Mouse (Mus musculus) retina, postnatal 1 day (tissue): Measurements from ENCODE around the gene Megf11.

Source experiments
- DNase-seq: peaks from one replicate; pipeline ENCODE4 v3.0.0-alpha.2; 2012

The Megf11 gene

DNA sequence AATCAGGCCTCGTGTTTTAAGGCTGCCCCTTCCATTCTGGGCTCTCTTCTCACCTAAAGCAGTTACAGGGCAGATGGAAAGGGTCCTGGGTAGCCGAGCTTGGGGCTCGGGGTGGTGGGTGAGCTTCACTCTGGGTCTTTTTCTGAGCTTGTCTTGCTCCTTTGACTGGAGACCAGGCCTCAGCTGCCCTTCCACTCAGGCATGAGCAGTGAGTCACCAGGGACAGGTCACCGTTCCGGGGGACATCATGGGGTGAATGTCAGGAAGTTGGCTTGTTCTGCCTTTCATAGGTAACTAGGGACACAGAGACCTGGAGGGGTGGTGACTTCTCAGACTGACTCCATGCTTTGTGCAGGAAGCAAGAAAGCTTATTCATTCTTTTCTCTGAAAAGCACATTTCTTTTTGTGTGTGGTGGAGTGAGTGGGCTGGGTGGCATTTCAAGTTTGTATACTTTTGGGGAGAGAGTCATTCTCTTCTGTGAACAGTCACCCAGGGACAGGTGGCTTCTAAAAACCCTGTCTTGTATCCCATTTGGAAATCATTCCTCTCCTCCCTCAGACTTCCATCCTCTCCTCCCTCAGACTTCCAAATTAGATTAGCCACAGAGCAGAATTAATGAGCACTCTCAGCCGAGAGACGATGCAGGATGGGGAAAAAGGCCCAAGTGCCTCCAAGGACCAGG lies 10.0 kb downstream of the Megf11 start:
- no peak for DNase-seq

DNA sequence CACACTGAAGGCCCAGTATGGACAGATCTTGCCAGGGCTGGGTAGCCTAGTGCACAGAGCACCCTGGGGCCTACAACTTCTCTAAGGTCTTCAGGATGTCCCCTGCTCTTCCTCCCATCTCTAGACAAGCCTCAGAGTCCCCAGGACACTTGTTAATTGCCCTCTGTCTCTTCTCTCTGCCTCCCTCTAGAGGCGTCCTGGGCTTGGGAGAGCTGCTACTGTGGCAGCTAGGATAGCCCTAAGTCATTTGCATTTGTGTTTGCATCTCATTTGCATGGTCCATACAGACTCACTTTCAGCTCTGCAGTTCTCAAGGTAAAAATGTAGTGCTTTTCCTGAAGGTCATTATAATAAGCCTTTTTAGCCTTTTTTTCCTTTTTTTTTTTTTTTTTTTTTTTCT lies 11.7 kb downstream of the Megf11 start:
- peak; percentile 65 for DNase-seq

DNA sequence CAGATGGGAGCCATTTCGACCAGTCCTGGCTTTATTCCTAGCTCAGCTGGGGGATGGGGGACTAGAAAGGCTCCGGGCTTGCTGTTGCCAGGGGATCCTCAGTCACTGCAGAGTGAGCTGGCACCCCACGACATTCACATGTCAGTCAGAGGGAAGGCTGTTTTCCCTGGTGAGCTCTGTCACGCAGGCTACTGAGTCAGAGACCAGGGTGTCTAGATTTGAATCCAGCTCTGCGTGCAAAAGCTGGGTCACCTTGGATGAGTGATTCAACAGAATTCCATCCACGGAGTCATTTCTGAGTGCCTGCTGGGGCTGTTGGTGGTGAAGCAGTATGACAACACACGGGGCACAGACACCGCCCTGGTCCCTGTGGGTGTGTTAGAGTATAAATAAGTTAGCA lies 13.7 kb downstream of the Megf11 start:
- DNase-seq = no peak

DNA sequence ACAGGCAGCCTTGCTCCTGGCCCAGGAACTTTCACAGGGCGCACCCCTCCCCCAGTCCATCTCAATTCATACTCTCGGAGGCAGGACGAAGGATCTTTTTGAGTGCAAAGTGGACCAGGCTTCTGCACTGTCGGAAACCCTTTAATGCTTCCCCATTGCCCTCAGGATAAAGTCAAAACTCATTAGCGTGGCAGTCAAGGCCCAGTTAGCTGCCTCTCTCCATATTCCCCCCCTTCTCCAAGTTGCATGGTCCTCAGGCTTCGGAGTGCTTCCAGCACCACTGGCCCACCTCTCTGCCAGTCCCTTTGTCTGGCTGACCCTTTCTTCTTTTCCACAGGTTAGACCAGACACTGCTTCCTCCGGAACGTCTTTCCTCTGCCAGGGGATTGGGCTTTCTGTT lies 16.7 kb downstream of the Megf11 start:
- DNase-seq = peak; percentile 56

DNA sequence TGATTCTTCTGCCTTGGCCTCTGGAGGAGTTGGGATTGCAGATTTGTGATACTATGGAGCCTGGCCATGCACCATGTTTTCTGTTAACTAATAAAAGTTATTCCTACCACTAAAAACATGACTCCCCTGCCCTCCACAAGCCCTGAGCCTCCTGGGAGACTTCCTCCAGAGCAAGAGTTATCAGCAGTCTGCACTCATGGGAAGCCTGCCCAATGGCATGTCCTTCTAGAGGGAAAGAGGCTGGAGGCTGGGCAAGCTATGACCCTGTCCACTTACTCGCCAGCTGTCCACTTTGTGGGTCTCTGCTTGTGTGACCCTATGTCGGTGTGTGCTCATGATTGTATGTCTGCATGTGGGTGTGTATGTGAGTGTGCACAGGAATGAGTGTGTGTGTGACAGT lies 21.4 kb downstream of the Megf11 start:
- DNase-seq = no peak

DNA sequence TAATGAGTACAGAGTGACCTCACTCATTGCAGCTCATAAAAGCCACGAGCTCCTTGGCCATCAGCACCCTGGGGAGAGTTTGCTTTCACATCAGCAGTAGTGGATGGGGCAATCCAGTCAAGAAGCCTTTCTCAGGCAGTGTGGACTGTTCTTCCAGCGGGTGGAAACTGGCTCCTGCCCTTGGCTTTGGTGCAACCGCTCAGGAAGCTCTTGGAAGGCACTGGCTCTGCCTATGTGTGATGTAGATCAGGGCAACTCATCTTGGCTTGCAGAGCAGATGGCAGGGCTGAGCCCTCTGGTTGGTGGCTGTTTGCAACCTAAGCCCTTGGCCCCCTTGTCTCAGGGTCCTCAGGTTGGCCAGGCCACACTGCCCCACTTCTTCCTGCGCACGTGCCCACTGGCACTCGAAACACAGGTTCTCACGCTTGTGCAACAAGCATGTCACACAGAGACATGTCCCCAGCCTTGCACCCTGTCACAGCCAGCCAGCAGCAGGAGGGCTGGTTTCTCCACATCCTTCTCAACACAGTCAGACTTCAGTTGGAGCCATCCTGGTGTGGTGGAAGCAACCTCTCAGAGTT lies 22.1 kb downstream of the Megf11 start:
- no peak for DNase-seq

DNA sequence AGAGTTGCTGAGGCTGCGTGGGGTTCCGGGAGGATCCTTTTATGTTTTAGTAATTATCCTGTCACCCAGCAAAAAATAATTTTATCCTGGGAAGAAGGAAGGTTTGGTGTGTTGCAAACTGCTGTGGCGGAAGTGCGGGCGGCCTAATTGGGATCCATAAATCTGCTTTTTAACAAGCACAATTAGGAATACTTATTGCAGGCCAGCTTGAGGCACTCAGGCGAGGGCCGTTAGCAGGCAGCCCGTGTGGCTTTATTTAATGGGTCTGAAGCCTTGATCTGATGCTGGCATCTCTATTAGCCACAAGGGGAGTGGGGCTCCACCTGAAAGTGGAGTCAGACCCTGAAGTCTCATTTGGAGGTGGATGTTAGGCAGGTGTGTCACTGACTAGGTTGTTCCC lies 23.4 kb downstream of the Megf11 start:
- no peak for DNase-seq

DNA sequence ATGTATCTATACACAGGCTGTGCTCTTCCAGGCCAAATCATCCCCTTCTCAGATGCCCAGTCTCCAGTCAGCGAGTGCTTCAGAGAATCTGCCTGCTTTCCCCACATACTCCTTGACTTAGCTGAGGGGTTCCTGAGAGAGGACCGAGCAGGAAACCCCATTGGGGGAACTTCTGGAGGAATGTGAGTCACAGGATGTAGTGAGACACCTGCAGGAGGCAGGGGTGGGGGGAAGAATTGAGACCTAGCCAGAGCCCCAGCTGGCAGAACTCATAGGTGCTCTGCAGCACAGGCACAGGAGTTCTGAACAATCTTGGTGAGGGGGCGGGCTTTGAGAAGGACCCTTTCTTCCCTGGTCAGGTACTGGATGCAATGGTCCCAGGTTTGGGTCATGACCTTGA lies 35.0 kb downstream of the Megf11 start:
- DNase-seq = no peak

DNA sequence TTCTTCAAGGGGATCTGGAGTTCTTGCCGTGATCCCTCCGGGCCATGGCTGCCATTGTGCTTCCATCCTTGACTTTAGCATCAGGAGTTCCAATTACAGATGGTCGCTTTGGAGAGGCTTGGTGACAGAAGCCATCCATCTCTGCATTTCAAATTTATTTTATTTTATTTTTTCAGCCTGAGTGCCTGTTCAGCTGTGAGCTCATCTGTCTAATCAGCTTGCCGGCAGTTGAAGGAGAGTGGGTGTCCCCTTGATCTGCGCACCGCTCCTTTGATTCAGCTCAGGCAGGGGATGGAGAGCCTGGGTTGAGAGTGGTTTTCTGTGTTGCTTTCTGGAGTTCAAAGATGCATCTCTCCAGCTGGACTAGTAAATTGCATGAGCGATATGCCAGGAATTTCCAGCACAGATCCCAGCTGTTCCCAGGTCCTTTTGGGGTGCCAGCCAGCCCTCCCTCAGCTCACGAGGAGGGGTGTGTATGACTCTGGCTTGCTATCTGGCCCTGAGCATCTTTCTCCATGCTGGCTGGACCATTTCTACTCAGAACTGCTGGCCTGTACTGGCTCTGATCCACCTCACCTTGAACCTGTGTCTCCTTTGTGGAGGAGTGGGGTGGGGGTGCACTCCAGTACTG lies 36.7 kb downstream of the Megf11 start:
- no peak for DNase-seq

DNA sequence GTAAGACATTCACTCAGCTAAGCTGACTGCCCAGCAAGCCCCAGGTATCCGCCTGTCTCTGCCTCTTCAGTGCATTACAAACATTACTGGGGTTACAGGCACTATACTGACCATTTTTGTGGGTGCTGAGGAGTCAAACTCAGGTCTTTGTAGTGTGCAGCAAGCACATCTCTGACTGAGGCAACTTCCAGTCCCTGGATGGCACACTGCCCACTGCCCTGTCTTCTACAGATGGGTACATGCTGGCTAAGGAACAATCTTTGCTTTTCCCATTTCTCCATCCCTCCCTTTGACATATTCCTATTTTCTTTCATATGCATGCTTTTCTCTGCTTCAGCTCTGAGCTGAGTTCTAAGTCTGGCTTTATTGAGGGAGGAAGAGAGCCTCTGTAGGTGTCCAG lies 38.5 kb downstream of the Megf11 start:
- no peak for DNase-seq

DNA sequence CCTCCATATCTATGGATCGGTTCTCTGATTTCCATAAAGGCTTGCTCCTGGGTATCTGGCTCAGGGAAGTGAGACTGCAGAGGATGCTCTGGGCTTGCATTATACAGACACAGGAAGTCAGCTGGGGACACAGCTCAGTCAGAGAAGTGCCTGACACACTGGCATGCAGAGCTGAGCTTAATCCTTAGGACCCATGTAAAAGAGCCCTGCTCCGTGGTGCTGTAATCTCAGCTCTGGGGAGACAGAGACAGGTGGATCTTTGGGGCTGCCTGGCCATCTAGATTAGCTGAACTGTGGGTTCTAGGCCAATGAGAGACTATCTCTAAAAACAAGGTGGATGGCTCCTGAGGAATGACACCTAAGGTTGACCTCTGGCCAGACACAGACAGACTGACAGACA lies 50.7 kb downstream of the Megf11 start:
- no peak for DNase-seq

DNA sequence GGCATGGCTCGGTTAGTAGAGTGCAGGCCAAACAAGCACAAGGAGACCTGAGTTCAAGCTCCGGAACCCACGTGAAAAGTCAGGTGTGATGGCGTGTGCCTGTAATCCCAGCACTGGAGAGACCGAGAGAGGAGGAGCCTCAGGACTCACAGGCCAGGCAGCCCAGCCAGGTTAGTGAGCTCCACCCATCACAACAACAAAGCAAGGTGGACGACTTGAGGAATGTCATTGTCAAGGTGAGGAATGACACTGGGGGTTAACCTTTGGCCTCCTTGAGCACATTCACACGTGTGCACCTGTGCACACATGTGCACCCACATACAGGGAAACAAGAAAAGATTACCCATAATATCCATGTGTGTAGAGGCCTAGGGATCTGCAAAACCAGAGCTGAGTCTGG lies 54.7 kb downstream of the Megf11 start:
- no peak for DNase-seq

DNA sequence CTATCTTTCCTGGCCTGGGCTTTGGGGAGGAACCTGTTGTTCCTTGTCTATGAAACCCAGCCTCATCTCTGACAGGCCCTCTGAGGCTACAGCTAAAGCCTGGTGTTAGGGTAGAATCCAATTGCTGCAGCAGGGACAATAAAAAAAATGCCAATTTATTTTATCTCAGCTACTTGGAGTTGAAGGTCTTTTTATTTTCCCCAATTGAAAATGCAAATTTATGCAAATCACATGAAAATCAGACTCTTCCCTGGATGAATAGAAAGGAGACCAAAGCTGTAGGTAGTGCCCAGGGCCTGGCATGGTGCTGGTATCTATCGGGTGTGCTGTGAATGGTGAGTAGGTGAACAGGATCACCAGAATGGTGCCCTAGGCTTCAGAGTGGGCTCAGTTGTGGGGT lies 60.6 kb downstream of the Megf11 start:
- no peak for DNase-seq

DNA sequence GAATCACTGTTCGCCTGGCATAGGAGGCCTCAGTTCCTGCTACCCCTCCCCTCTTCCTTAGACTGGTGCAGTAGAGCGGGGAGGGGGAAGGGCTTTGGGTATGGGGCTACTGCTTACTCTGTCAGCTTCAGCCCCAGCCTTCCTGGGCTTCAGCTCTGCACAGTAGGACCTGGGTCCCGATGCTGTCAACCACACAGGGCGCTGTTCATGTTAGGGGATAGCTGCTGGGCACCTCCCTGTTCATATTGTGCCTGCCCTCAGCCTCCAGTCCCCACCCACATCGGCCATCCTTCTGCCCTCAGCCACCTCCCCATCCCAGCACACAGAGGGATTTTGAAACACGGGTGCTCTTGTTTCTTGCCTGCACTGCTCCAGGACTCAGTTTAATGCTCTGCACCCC lies 61.6 kb downstream of the Megf11 start:
- peak; percentile 11 for DNase-seq

DNA sequence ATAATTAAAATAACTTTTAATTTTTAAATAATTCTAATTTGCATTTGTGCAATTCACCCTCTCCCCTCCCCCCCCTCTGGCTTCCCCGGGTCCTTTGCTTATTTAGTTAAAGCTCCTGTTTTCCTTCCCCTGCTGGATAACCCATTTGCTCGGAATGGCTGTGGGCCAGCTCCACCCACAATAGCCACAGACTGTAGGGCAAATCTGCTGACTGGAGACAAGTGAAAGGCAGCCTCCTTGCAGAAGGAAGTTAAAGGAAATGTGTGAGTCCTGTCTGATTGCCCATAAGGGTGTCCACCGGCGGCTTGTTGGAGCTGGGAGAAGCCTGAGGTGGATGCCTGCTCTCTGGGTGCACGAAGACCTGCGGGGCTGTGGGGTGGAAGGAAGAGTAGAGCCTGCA lies 62.1 kb downstream of the Megf11 start:
- DNase-seq = peak; percentile 32

DNA sequence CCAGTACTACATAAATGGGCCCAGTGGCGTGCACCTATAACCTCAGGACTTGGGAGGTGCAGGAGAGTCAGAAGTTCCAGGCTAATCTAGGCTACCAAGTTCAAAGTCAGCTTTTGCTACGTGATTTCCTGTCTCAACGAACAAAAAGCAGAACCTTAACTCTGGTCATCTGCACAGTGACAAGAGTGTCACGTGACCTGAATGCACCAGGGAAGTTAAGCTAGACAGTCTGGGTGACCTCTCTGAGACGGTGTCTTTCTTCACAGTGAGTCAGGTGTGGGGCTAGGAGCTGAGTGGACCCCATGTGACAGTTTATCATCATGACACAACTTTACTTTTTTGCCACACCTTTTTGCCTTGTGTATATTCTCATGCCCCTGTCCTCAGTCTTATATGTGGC lies 67.3 kb downstream of the Megf11 start:
- no peak for DNase-seq

DNA sequence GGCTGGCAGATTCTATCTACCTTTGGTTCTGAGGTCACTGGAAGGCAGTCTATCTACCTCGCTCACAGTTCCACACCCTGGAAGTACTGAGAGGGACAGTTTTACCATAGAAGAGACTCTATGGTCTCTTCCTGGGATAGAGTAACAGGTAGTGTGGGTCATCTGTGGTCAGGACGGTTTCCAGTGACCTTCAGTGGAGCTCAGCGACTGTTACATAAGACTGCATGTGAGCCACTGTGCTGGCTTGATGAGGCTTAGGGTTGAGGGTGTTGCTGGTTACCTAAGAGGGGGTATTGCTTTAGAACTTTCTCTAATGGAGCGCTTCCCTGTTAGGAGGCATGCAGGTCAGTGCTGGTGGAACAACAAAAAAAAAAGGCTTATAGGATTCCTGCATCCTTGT lies 68.8 kb downstream of the Megf11 start:
- DNase-seq = no peak

DNA sequence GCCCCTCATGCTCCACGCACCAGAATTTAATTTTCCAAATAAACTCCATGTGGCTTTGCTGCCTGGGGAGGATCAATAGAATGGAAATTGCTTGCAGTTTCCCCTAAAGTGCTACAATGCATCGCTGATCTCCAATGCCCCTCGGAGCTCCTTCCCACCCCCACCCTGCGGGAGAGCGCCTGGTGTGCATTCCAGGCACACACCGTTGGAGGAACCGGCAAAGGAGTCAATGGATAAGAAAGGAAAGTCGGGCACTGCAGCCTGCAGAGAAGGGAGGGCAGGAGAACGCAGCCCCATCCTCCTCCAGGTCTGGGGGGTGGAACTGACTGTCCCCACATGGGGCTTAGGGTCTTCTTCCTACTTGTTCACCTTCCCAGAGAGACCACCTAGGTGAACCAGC lies 70.5 kb downstream of the Megf11 start:
- DNase-seq = no peak

DNA sequence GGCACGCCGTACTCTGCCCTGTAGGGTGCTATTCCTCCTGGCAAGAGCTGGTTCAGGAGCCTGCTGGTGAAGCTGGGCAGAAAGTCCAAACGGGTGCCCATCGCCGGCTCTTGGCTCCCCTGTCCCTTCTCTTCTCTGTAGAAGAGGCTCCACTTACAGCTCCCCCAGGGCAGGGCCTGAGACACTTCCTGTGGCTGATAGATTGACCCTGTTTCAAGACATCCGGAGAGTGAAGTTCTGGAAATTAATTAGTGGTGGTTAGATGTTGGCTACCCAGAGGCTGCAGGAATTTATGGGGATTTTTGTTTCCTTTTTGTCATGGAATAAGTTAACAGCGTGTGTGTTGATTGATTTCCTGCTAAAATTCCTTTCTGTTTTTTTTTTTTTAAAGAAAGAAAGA lies 72.2 kb downstream of the Megf11 start:
- DNase-seq = no peak

DNA sequence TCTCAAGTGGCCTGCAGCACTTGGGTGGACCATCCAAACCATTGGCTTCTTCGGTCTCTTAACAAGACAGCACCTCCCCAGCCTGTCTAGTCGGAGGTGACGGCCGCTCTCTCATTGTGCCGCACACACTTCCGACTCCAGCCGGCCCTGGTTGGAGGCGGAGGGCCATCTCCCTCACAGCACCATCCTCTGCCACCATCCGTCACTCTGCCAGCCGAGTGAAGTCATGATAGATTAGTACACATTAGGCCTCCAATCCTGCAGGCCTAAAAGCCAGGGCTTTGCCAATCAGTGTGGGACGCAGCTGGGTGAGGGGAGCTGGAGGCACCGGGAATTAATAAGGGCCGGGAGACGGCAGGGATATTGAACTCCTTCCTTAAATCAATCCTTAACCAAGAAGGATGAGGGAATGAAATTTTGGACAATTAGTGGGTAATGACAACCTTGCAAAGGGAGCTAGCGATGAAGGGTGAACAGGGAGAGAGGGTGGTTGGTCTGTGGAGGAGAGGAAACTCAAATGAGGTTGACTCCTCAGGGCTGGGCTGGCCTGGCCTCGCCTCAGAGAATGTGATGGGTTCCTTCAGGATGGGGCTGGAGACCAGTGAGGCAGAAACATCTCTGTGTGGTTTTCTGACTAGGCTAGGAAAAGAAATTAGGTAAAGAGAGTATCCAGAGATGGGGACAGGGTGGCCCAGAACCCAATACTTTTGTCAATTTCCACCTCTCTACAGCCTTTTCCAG lies 76.3 kb downstream of the Megf11 start:
- no peak for DNase-seq

DNA sequence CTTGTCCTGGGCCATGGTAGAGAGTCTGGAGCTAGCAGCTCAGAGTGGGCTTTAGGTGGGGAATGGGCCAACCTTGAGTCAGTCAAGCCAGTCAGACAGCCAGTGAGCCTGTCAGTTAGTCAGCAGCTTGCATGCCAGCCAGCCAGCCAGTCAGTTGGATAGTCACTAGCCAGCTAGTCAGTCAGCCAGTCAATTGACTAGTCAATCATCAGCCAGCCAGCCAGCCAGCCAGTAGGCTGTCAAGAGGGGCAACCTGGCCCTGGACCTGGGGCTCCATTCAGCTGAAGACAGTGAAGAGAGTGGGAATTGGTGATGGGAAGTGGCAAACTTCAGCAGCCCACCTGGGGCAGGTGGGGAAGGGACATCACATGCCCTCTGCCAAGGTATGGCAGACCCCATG lies 77.4 kb downstream of the Megf11 start:
- DNase-seq = no peak

DNA sequence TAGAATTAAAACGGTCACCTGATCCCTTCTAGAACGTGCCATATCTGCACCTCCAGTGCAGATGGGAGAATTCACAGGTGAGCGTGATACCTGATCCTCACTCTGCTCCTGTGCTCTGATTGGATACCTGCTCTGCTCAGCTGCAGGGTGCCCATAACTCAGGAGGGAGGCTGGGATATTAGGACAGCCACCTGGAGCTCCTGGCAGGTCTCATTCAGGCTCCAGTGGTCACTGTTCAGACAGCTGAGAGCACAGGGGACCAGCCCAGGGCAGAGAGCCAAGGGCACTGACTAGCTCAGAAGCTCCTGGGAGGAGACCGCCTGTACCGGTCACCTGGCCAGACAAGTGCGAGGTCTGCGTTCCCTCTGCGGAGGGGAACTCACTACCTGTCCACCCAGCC lies 80.7 kb downstream of the Megf11 start:
- DNase-seq = no peak

DNA sequence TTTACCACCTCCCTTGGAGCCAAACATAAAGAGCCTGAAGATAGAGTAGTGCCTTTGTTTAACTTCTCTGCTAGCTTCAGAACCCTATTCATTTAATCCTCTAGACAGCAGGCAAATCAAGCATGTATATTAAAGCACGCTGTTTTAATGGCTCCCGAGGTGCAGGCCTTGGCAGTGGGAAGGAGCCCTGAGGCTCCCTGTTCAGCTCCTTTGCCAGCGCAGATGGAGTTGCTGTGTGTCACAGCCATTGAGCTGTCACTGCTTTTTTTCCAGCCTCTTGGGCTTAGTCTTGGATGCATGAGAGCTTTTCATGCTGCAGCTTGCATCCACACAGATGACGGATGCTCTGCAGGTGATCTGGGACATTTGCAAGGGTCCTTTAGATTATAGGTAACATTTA lies 81.1 kb downstream of the Megf11 start:
- DNase-seq = no peak

DNA sequence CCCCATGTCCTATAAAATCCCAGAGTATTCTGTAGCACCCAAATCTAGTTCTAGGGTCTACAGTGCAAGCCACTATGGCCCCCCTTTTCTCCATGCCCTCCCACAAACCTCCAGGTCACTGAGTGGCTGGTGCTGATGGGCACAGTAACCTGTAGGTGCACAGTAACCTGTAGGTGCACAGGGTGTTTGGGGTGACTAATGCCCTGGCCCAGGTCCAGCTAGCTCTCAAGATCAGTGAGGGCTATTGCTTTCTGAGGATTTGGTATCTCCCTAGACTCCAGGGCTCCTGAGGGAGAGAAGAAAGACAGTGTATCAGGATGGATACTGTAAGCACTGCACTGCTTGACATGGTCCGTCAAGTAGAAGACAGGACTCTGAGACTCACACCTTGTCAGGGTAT lies 85.4 kb downstream of the Megf11 start:
- no peak for DNase-seq
